Mouse (Mus musculus): Measurements from ENCODE around the gene Ccdc148.

- TF ChIP-seq EP300 (IDR thresholded peaks at IDR 0.05; ENCODE audit: low read depth) (no peak), CTCF (IDR thresholded peaks at IDR 0.05; ENCODE audit: low read depth) (no peak)
These were observed 125.3 kb downstream of the Ccdc148 start for GRCm38 (mm10) chr2:59035206-59035605.
